Mouse (Mus musculus) ES-Bruce4 (cell line): ENCODE measurements around the gene D6Ertd527e. TPM values are rescaled to one million over a fixed set of nuclear protein-coding genes. Genes with fewer than 3 reads are reported as not detected.

ENCODE experiments used
- H3K27ac ChIP-seq: 2 replicates; pipeline ENCODE4 v1.5.1; 2012; ENCODE audit warnings: low read length, inconsistent platforms; ENCODE audit not compliant: insufficient read depth
- H3K27me3 ChIP-seq: 2 replicates; pipeline ENCODE4 v1.6.1; 2012; ENCODE audit warnings: mild to moderate bottlenecking, low read length, inconsistent platforms; ENCODE audit not compliant: control insufficient read depth, poor library complexity, insufficient read depth, severe bottlenecking
- H3K36me3 ChIP-seq: 2 replicates; pipeline ENCODE4 v1.6.1; 2012; ENCODE audit warnings: inconsistent platforms, mild to moderate bottlenecking, low read length, moderate library complexity; ENCODE audit not compliant: control insufficient read depth, poor library complexity, insufficient read depth, severe bottlenecking
- H3K4me1 ChIP-seq: one replicate; pipeline ENCODE4 v1.8.1; 2011; ENCODE audit warnings: low read length; ENCODE audit not compliant: control insufficient read depth, insufficient read depth
- H3K4me3 ChIP-seq: 2 replicates; pipeline ENCODE4 v1.5.1; 2011; ENCODE audit warnings: low read depth, mild to moderate bottlenecking, low read length
- H3K9ac ChIP-seq: 2 replicates; pipeline ENCODE4 v1.6.1; 2012; ENCODE audit warnings: low read depth, mild to moderate bottlenecking, inconsistent platforms; ENCODE audit not compliant: poor library complexity, severe bottlenecking
- H3K9me3 ChIP-seq: replicated peaks from 2 replicates; pipeline ENCODE4 v1.6.1; 2012; ENCODE audit warnings: mild to moderate bottlenecking, low read length, inconsistent platforms; ENCODE audit not compliant: control insufficient read depth, poor library complexity, insufficient read depth, severe bottlenecking
- CTCF ChIP-seq: IDR thresholded peaks from one replicate; pipeline ENCODE4 v1.8.1; 2011; ENCODE audit warnings: low read depth, low read length
- EP300 ChIP-seq: IDR thresholded peaks from 2 replicates; pipeline ENCODE4 v1.6.1; 2011; ENCODE audit warnings: low read depth, low read length; ENCODE audit not compliant: insufficient read depth
- POLR2A ChIP-seq: IDR thresholded peaks from one replicate; pipeline ENCODE4 v1.8.1; 2011; ENCODE audit warnings: low read length; ENCODE audit not compliant: insufficient read depth
- polyA plus RNA-seq: library from polyadenylated mRNA; stranded (reverse); fragments of >200 nt; gene quantifications from 2 replicates; pipeline ENCODE4 v1.2.4, GENCODE M21; 2011; ENCODE audit warnings: low read depth; ENCODE audit not compliant: missing spikeins, insufficient read depth, insufficient read length

Gene D6Ertd527e
- polyA plus RNA-seq, 1 experiment: 0.37 TPM

GRCm38 (mm10) chr6:87150471-87150870 is 45.9 kb downstream of the D6Ertd527e start:
- H3K4me1 ChIP-seq: no peaks in the 10 kb centered on the region
- H3K4me3 ChIP-seq: no peak overlapping the region
- no peaks in the 10 kb centered on the region for H3K27me3 ChIP-seq
- no peaks in the 10 kb centered on the region for H3K9me3 ChIP-seq
- H3K36me3 ChIP-seq: no peaks in the 10 kb centered on the region
- H3K9ac ChIP-seq: no peak overlapping the region
- H3K27ac ChIP-seq: no peak overlapping the region
- TF ChIP-seq CTCF (no peak), POLR2A (no peak), EP300 (no peak)

GRCm38 (mm10) chr6:87151427-87151826 is 46.9 kb downstream of the D6Ertd527e start:
- Histone ChIP-seq H3K4me3 (no peak overlapping the region), H3K27me3 (no peaks in the 10 kb centered on the region), H3K9ac (no peak overlapping the region), H3K9me3 (no peaks in the 10 kb centered on the region), H3K27ac (no peak overlapping the region), H3K36me3 (no peaks in the 10 kb centered on the region), H3K4me1 (no peaks in the 10 kb centered on the region)
- TF ChIP-seq CTCF (no peak), EP300 (no peak), POLR2A (no peak)

- no peak for TF ChIP-seq POLR2A
- no peaks in the 10 kb centered on the region for H3K27me3 ChIP-seq
- no peak overlapping the region for H3K27ac ChIP-seq
- H3K9me3 ChIP-seq: no peaks in the 10 kb centered on the region
- no peak overlapping the region for H3K4me3 ChIP-seq
- no peaks in the 10 kb centered on the region for H3K4me1 ChIP-seq
- no peaks in the 10 kb centered on the region for H3K36me3 ChIP-seq
- no peak overlapping the region for H3K9ac ChIP-seq
Observed at GRCm38 (mm10) chr6:87152461-87153230, 48.1 kb downstream of the D6Ertd527e start.

- Histone ChIP-seq H3K4me1 (no peaks in the 10 kb centered on the region), H3K9me3 (no peaks in the 10 kb centered on the region), H3K27ac (no peak overlapping the region)
Observed at GRCm38 (mm10) chr6:87153231-87153580, 48.7 kb downstream of the D6Ertd527e start.

GRCm38 (mm10) chr6:87153836-87154235 is 49.3 kb downstream of the D6Ertd527e start:
- H3K4me3 ChIP-seq: no peak overlapping the region
- H3K36me3 ChIP-seq: no peaks in the 10 kb centered on the region
- no peaks in the 10 kb centered on the region for H3K27me3 ChIP-seq
- H3K9me3 ChIP-seq: no peaks in the 10 kb centered on the region
- H3K27ac ChIP-seq: no peak overlapping the region
- TF ChIP-seq EP300: no peak
- no peak for TF ChIP-seq POLR2A
- TF ChIP-seq CTCF: no peak
- no peak overlapping the region for H3K9ac ChIP-seq
- no peaks in the 10 kb centered on the region for H3K4me1 ChIP-seq

More at GRCm38 (mm10) chr6:87153231-87153580, 48.7 kb downstream of the D6Ertd527e start:
- H3K4me3 ChIP-seq: no peak overlapping the region
- no peak overlapping the region for H3K9ac ChIP-seq
- H3K36me3 ChIP-seq: no peaks in the 10 kb centered on the region
- no peak for TF ChIP-seq POLR2A
- TF ChIP-seq CTCF: no peak
- TF ChIP-seq EP300: no peak
- no peaks in the 10 kb centered on the region for H3K27me3 ChIP-seq

GRCm38 (mm10) chr6:87158062-87158623 is 53.6 kb downstream of the D6Ertd527e start:
- H3K27me3 ChIP-seq: no peaks in the 10 kb centered on the region
- H3K4me3 ChIP-seq: no peak overlapping the region
- TF ChIP-seq EP300 (no peak), POLR2A (no peak), CTCF (no peak)
- no peaks in the 10 kb centered on the region for H3K36me3 ChIP-seq
- no peak overlapping the region for H3K9ac ChIP-seq
- no peaks in the 10 kb centered on the region for H3K4me1 ChIP-seq
- no peak overlapping the region for H3K27ac ChIP-seq
- no peaks in the 10 kb centered on the region for H3K9me3 ChIP-seq
